Mouse (Mus musculus) MEL (cell line): Measurements from ENCODE around the gene Gstz1. TPM values are rescaled to one million over a fixed set of nuclear protein-coding genes. Genes with fewer than 3 reads are reported as not detected.
"Not testable (repeated sequence)": the region's sequence is repeated elsewhere in the genome, so short reads cannot be mapped to it uniquely, and the experiment has no call there.

Experiments
- DNase-seq: peaks from one replicate; pipeline ENCODE4 v3.0.0; 2011; ENCODE audit warnings: low read depth, low spot score
- H3K27ac ChIP-seq: 2 replicates; pipeline ENCODE4 v1.5.1; 2012; ENCODE audit warnings: low read depth, mild to moderate bottlenecking, control low read depth, low read length, moderate library complexity; ENCODE audit not compliant: control insufficient read depth
- H3K27me3 ChIP-seq, 2 experiments: fragments of 150-350 bp in 1 of 2; sonication (generic) in 1 of 2; 2 replicates each; pipeline ENCODE4 v1.6.1; 2012; ENCODE audit warnings: low read length in 2 of 2, mild to moderate bottlenecking in 2 of 2, improper control_type of control experiment in 1 of 2, moderate library complexity in 1 of 2; ENCODE audit not compliant: insufficient read depth in 2 of 2, control insufficient read depth in 1 of 2
- H3K36me3 ChIP-seq, 2 experiments: 2 replicates each; pipeline ENCODE4 v1.6.1; 2012 to 2014; ENCODE audit warnings: low read length in 2 of 2, improper control_type of control experiment in 1 of 2, inconsistent platforms in 1 of 2, mild to moderate bottlenecking in 1 of 2; ENCODE audit not compliant: insufficient read depth in 2 of 2, control insufficient read depth in 1 of 2
- H3K4me1 ChIP-seq, 2 experiments: fragments of 150-350 bp in 1 of 2; sonication (generic) in 1 of 2; 2 replicates each; pipeline ENCODE4 v1.6.1; 2012; ENCODE audit warnings: low read length in 2 of 2, improper control_type of control experiment in 1 of 2, mild to moderate bottlenecking in 1 of 2; ENCODE audit not compliant: insufficient read depth in 2 of 2, control insufficient read depth in 1 of 2
- H3K4me3 ChIP-seq, 2 experiments: fragments of 150-350 bp in 1 of 2; sonication (generic) in 1 of 2; 2 replicates each; pipeline ENCODE4 v1.5.1; 2012; ENCODE audit warnings: low read depth in 2 of 2, low read length in 2 of 2, mild to moderate bottlenecking in 2 of 2, moderate library complexity in 2 of 2, control low read depth in 1 of 2, improper control_type of control experiment in 1 of 2; ENCODE audit not compliant: control insufficient read depth in 1 of 2, insufficient read depth in 1 of 2
- H3K79me2 ChIP-seq: 2 replicates; pipeline ENCODE4 v1.6.1; 2012; ENCODE audit warnings: mild to moderate bottlenecking, low read length, moderate library complexity; ENCODE audit not compliant: control insufficient read depth, poor library complexity, insufficient read depth
- H3K9ac ChIP-seq: 2 replicates; pipeline ENCODE4 v1.6.1; 2012; ENCODE audit warnings: low read depth, mild to moderate bottlenecking, control low read depth, low read length, moderate library complexity; ENCODE audit not compliant: control insufficient read depth, poor library complexity, severe bottlenecking
- H3K9me3 ChIP-seq: fragments of 150-350 bp; sonication (generic); replicated peaks from 2 replicates; pipeline ENCODE4 v1.6.1; 2012; ENCODE audit warnings: mild to moderate bottlenecking, low read length, improper control_type of control experiment, moderate library complexity; ENCODE audit not compliant: insufficient read depth
- CHD1 ChIP-seq: IDR thresholded peaks from 2 replicates; pipeline ENCODE4 v1.6.1; 2012; ENCODE audit warnings: low read depth, mild to moderate bottlenecking, inconsistent platforms, low read length, improper control_type of control experiment
- CHD2 ChIP-seq: IDR thresholded peaks from 2 replicates; pipeline ENCODE4 v1.6.1; 2011; ENCODE audit warnings: low read length, improper control_type of control experiment
- E2F4 ChIP-seq: IDR thresholded peaks from 2 replicates; pipeline ENCODE4 v1.6.1; 2011; ENCODE audit warnings: low read depth, low read length, improper control_type of control experiment, borderline replicate concordance
- EP300 ChIP-seq, 2 experiments: IDR thresholded peaks; 2 replicates each; pipeline ENCODE4 v1.6.1; 2011; ENCODE audit warnings: improper control_type of control experiment in 2 of 2, low read length in 2 of 2, low read depth in 1 of 2, mild to moderate bottlenecking in 1 of 2
- ETS1 ChIP-seq: IDR thresholded peaks from 2 replicates; pipeline ENCODE4 v1.6.1; 2012; ENCODE audit warnings: low read depth, mild to moderate bottlenecking, inconsistent platforms, low read length, improper control_type of control experiment, moderate library complexity
- GATA1 ChIP-seq: IDR thresholded peaks from 2 replicates; pipeline ENCODE4 v1.6.1; 2011; ENCODE audit warnings: low read depth, low read length, improper control_type of control experiment
- JUND ChIP-seq: IDR thresholded peaks from 2 replicates; pipeline ENCODE4 v1.6.1; 2011; ENCODE audit warnings: low read depth, mild to moderate bottlenecking, improper control_type of control experiment, low read length
- MAFK ChIP-seq: IDR thresholded peaks from 2 replicates; pipeline ENCODE4 v1.6.1; 2011; ENCODE audit warnings: low read depth, mild to moderate bottlenecking, low read length, improper control_type of control experiment, borderline replicate concordance
- MAX ChIP-seq: IDR thresholded peaks from 2 replicates; pipeline ENCODE4 v1.6.1; 2011; ENCODE audit warnings: low read length, improper control_type of control experiment
- MAZ ChIP-seq: IDR thresholded peaks from 2 replicates; pipeline ENCODE4 v1.6.1; 2012; ENCODE audit warnings: low read depth, mild to moderate bottlenecking, inconsistent platforms, low read length, improper control_type of control experiment
- MYC ChIP-seq: IDR thresholded peaks from 2 replicates; pipeline ENCODE4 v1.6.1; 2011; ENCODE audit warnings: low read depth, mild to moderate bottlenecking, low read length, improper control_type of control experiment, moderate library complexity
- POLR2A ChIP-seq, 2 experiments: IDR thresholded peaks; 2 replicates each; pipeline ENCODE4 v1.6.1; 2011 to 2012; ENCODE audit warnings: low read length in 2 of 2, mild to moderate bottlenecking in 2 of 2, control low read depth in 1 of 2, improper control_type of control experiment in 1 of 2, low read depth in 1 of 2, moderate library complexity in 1 of 2; ENCODE audit not compliant: control insufficient read depth in 1 of 2, insufficient read depth in 1 of 2, poor library complexity in 1 of 2
- POLR2AphosphoS5 ChIP-seq: IDR thresholded peaks from 2 replicates; pipeline ENCODE4 v1.6.1; 2012; ENCODE audit warnings: low read depth, borderline replicate concordance, mild to moderate bottlenecking, inconsistent platforms, low read length, moderate library complexity, mixed read lengths
- SMC3 ChIP-seq: IDR thresholded peaks from 2 replicates; pipeline ENCODE4 v1.6.1; 2011; ENCODE audit warnings: low read depth, low read length, improper control_type of control experiment
- TAL1 ChIP-seq: IDR thresholded peaks from 2 replicates; pipeline ENCODE4 v1.6.1; 2012; ENCODE audit warnings: mild to moderate bottlenecking, inconsistent platforms, low read length, moderate library complexity, mixed read lengths
- TCF12 ChIP-seq: IDR thresholded peaks from 2 replicates; pipeline ENCODE4 v1.6.1; 2014; ENCODE audit warnings: low read depth, mild to moderate bottlenecking, inconsistent platforms, low read length, improper control_type of control experiment, moderate library complexity
- USF1 ChIP-seq: IDR thresholded peaks from 2 replicates; pipeline ENCODE4 v1.6.1; 2014; ENCODE audit warnings: low read depth, mild to moderate bottlenecking, inconsistent platforms, low read length, improper control_type of control experiment, moderate library complexity
- ZC3H11A ChIP-seq: IDR thresholded peaks from 2 replicates; pipeline ENCODE4 v1.6.1; 2012; ENCODE audit warnings: low read depth, mild to moderate bottlenecking, inconsistent platforms, low read length, improper control_type of control experiment
- polyA plus RNA-seq, 2 experiments: library from polyadenylated mRNA; stranded (reverse) in 1 of 2; unstranded in 1 of 2; fragments of >175 nt in 1 of 2; fragments of >200 nt in 1 of 2; gene quantifications; 2 replicates each; pipeline versions ENCODE4 v1.2.1 to v1.2.4; 2012; ENCODE audit warnings: low replicate concordance in 2 of 2, low read depth in 1 of 2; ENCODE audit not compliant: insufficient read length in 2 of 2, insufficient read depth in 1 of 2, missing spikeins in 1 of 2
- total RNA-seq: library from RNA; depleted of rRNA; stranded (reverse); fragments of 300-350 nt; gene quantifications from 2 replicates; pipeline ENCODE4 v1.2.3, GENCODE M21; 2012

Gene Gstz1
- total and polyA plus RNA-seq, 3 experiments, result 18.0 to 33.3 TPM; not detected in 1

- TF ChIP-seq POLR2A (IDR thresholded peaks at IDR 0.05; ENCODE audit: control insufficient read depth in 1 of 2, insufficient read depth in 1 of 2, low read depth in 1 of 2, low read length in 2 of 2, poor library complexity in 1 of 2) (peak in 1 of 2 experiments; percentile 56; a peak in 2 of 4 replicates), E2F4 (no peak), GATA1 (no peak), MAX (no peak), CHD1 (no peak), ETS1 (no peak), MYC (no peak), MAFK (no peak), TCF12 (no peak), JUND (no peak), SMC3 (no peak), EP300 (IDR thresholded peaks at IDR 0.05; ENCODE audit: low read depth in 1 of 2, low read length in 2 of 2) (no peak), TAL1 (no peak), POLR2AphosphoS5 (no peak), MAZ (no peak; the same call in 1 of the 2 replicates), CHD2 (no peak), USF1 (peak; percentile 36; the same call in 1 of the 2 replicates)
Measured at GRCm38 (mm10) chr12:87199973-87200586, 53.1 kb downstream of the Gstz1 start, which contains the start of gene Tmed8 (continued).

GRCm38 (mm10) chr12:87201694-87202093, 54.7 kb downstream of the Gstz1 start:
- peaks cover 13% of the 10 kb centered on the region for H3K79me2 ChIP-seq
- no peak overlapping the region for H3K27ac ChIP-seq
- peaks cover 0 to 19% of the 10 kb centered on the region in 2 experiments; a peak in 2 of 4 replicates for H3K36me3 ChIP-seq
- no peak for DNase-seq
- no peaks in the 10 kb centered on the region for H3K27me3 ChIP-seq
- no peak for TF ChIP-seq ZC3H11A
- no peaks in the 10 kb centered on the region for H3K9me3 ChIP-seq
- no peak overlapping the region for H3K4me3 ChIP-seq
- no peak overlapping the region for H3K9ac ChIP-seq
- peaks cover 7 to 11% of the 10 kb centered on the region in 2 experiments for H3K4me1 ChIP-seq

GRCm38 (mm10) chr12:87205789-87206188, 58.8 kb downstream of the Gstz1 start:
- not testable (repeated sequence) for DNase-seq, H3K27me3 ChIP-seq, H3K79me2 ChIP-seq, H3K36me3 ChIP-seq, H3K4me3 ChIP-seq, H3K27ac ChIP-seq, H3K9ac ChIP-seq, H3K4me1 ChIP-seq, H3K9me3 ChIP-seq
